Mouse (Mus musculus) left cerebral cortex, postnatal 14 days (tissue): Measurements from ENCODE around the gene Gli3. TPM values are rescaled to one million over a fixed set of nuclear protein-coding genes. Genes with fewer than 3 reads are reported as not detected.

Source experiments
- DNase-seq, 2 experiments: peaks; one replicate each; pipeline ENCODE4 v3.0.0; 2021 to 2022; ENCODE audit warnings: low spot score in 2 of 2, mixed read lengths in 1 of 2
- intact Hi-C: fragments of 180-260 bp; cut with DNase I; formaldehyde crosslinking; loops from one replicate; pipeline ENCODE4 v1.15.1; 2025
- long read RNA-seq, 2 experiments: library from polyadenylated mRNA; stranded (forward); transcript quantifications; one replicate each; pipeline ENCODE4 v2.0.0; 2021
- total RNA-seq, 2 experiments: library from RNA; stranded (reverse); gene quantifications; 2 replicates each; pipeline ENCODE4 v1.2.3; 2021

Gene Gli3
- 10 to 100 TPM; 10.4 to 11.1 TPM for total RNA-seq
- long read RNA-seq, experiment 1, partial matches to known transcripts, result 1 of 2 reads
- long read RNA-seq, experiment 1, other reads (novel, unspliced or antisense), result 1 of 2 reads
- long read RNA-seq, experiment 2, partial matches to known transcripts, result 0 of 2 reads
- long read RNA-seq, experiment 2, other reads (novel, unspliced or antisense), result 2 of 2 reads

DNA sequence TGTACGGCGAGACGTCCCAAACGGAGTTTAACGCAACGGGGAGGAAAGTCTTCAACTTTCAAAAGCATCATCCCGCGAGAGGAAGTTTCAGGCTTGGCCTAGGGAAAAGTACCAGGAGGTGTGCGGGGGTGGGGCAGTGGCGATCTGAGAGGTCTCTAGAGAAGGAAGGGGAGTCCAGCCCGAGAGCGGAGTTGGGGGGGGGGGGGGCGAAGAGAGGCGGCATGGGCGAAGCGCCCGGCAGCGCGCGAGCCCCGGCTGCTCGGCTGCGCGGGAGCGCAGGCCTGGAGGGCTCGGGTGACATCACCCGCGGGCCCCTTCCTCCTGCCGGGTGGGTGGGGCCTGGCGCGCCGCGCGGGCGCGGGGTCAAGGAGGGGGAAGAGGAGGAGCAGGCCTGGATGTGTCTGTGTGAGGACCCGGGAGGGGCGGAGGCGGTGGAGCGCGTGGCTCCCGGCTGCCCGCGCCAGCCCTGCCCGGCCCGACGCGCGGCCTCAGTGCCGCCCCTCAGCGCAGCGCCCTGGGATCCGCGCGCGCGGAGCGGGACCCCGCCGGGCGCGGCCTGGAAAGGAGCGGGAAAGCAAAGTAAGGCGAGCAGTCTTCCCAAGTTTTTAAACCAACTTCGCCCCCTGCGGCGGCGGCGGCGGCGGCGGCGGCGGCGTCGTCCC is at the start of gene Gli3:
TSS of gene Gli3 (plus strand) at position 406 of the 662 bp plus-strand sequence.
- peak in 1 of 2 experiments; percentile 16 for DNase-seq
- intact Hi-C loops, result loop anchor here (5.0 kb wide), 1 partner anchor 79 kb away; no protein-coding TSS in a partner anchor

DNA sequence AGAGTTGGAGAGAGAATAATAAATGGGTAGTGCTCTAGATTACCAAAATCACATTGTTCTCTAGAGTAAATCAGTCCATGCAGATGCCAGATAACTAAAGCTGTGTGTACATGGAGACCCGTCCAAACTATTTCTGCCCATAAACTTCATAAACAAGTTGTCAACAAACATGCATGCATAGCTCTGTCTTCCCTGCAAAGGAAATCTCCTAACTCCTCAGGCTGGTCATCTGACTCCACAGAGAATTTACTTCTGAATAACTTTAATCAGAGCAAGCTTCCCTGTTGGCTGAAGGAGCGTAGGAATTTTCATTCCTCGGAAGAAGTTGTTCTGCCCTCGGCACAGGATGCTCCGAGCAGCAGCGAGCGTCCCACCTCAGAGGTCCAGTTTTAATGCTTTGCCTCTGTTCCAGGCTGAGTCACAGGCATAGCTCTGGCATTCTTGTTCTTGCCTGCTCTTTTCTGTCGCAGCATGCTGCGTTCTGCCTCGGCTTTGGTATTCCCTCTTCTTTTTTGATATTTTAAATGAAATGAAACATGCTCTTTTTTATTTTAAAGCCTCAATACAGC is 41.8 kb upstream of the Gli3 start:
- peak in 1 of 2 experiments; percentile 5 for DNase-seq
- intact Hi-C loops, result no loop called here

DNA sequence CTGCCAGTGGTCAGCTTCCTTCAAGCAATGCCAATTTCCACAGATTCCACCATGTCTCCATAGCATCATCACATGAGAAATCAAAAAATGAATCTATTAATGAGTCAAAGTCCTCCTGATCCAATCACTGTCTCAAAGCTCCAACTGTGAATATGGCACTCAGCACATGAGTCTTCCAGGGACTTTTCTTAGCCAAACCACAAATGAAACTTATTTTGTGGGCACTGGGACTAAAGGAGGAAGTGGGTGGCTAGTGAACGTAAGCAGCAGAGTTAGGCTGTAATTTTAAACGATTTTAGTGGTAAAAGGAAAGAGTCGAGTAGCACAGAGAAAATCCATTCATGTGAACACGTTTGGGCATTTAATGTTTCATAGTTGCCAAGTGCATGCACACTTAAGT is 21.0 kb upstream of the Gli3 start:
- DNase-seq, result no peak
- intact Hi-C loops, result no loop called here

DNA sequence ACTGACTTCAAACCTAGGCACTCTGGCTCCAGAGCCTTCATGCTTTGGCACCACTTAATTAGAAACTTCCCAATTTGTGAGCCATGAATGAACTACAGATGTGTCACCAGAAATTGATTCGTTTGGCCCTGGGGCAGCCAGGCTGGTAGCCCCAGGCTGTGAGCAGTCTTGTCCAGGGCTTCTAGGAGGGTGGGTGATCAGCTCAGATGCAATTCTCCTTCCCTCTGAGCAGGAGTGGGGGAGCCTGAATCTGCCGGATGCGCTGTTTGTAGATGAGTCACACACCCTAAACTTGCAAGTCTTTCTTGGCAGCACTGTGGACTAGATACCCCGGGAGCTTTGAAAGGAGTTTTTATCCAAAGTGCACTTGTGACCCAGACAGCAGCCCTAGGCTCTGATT is 18.7 kb upstream of the Gli3 start:
- no peak for DNase-seq
- intact Hi-C loops, result no loop called here

DNA sequence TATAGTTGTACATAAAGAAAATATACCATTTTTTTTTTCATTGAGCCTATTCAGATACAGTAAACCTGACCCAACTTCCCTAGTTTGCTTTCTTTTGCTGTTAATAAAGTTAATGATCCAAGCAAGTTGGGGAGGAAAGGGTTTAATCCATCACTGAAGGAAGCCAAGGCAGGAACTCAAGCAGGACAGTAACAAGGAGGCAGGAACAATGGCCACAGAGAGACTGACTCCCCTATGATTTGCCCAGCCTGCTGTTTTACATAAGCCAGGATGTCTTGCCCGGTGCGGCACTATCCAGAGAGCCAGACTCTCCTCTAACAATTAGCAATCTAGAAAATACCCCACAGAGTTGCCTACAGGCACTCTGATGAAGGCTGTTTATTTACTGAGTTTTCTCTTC is 17.4 kb upstream of the Gli3 start:
- intact Hi-C loops, result no loop called here
- no peak for DNase-seq

DNA sequence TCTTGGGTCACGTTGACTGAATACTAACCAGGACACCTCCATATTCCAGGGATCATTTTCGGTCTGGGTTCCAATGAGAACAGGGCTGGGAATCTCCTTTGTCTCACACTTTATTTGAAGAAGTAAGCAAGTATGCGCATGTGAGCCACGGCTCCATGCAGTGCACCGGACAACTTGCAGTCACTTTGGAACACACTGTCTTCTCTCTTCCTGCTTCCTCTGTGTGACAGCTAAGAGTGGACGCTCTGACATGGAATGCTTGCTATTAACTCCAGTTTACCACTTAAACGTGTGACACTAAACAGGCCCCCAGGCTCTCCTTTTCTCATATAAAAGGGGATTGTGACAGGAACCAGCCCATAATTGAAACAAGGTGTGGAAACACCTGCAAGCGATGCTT is 17.0 kb upstream of the Gli3 start:
- DNase-seq, result no peak
- intact Hi-C loops, result no loop called here

DNA sequence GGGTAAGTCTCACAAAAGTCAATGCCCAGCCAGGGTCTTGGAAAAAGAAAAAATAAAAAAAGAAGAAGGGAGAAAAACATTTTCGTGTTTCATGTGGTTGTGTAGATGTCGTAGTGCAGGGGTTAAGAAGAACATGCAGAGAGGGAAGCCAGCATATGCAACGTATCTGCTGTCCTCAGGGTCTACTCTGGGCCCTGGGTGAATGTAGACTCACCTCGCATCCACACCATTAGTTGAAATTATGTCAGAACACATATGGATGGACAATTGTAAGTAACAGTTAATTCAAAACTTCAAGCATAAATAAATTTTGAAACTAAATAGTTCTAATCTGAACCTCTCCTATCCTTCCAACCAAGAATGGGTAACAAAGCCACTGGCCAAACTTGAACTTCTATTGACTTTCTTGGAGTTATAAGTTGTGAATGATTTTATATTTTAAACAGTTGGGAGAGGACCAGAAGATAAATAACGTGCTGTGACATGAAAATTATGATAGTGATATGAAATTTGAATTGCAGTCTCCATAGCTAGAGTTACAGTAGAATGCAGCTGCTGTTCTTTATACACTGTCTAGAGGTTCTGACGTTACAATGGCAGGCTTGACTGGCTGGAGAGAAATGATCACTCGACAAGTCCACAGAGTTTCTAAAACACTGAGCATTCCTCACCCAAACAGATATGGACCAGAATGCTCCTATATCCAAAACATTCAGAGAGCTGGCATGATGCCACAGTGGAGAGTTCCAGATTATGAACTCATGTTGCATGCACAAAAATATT is 16.1 kb upstream of the Gli3 start:
- no peak for DNase-seq
- intact Hi-C loops, result no loop called here

DNA sequence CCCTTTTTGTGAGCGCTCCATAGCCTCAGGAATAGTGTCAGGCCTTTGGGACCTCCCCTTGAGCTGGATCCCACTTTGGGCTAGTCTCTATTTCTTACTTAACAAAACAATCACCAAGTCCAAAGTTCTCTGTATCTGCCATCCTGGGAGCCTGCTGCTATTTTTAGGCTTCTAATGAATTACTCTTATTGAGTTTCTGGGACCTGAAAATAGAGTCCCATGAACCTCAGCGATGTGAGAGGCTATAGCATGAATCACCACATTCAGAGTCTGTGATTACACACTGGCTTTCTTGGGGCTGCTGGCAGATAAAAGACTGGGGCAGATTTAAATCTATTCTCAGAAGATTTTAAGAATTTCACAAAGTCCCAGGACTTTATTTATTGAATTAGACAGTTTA is 12.1 kb upstream of the Gli3 start:
- intact Hi-C loops, result no loop called here
- no peak for DNase-seq

DNA sequence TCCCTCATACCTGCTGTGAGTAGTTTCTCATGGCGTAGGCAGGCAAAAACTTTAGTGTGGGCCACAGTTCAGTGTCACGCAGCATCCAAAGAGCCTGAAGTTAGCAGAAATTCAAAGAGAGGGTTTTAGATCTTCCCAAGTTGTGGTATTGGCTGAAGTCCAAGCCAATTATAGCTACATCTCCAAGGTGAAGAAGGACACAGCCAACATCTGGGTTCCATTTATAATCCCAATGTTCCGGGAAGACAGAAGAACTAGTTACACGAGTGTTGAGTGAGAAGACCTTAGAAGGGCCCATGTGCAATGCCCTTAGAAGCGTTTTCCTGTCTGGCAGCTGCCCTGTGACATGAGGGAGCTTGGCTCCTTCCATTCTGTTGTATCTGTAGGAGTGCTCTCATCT is 5.2 kb upstream of the Gli3 start:
- intact Hi-C loops, result no loop called here
- DNase-seq, result no peak

DNA sequence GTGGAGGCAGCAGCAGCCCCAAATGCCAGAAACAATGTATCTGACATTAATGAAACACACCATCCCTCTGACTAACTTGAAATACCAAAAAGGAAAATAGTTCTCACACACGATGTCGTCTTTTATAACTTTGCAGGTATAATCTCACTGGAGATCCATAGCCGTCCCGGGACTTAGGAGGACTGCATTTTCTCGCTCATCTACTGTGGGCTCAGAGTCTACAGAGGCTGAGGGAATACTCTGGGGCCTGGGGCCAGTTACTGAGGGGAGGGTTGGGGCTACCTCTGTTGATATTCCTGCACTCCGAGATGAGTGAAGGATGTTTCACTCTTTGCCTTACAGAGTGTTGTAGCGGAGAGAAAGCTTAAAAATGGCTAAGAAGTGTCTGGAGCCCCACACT is 1.1 kb upstream of the Gli3 start:
- intact Hi-C loops, result loop anchor here (5.0 kb wide), 1 partner anchor 80 kb away; no protein-coding TSS in a partner anchor
- DNase-seq, result no peak

DNA sequence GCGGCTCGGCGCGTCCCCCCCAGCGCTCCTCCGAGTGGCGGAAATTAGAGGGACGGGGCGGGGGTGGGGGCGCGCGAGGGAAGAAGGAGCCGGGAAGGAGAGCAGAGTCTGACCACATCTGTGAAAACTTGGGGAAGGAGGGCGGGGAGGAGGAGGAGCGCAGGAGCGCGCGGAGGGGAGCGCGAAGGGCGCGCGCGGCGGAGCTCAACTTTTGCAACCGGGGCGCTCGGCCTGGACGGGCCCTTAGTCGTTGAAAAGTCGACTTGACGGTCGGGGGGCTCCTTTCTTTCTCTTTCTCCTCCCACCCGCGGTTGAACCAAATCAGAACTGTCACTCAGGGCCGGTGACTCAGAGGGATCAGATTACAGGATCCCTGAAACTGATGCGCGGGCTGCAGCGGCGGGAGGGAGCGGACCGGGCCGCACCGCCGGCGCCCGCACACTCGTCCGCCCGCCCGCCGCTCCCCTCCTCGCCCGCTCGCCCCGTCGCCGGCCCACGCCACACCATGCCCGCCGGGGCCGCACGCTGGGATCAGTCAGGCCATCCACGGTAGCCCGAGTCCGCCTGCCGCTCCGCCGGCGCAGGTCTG is 551 bp downstream of the Gli3 start:
- no peak for DNase-seq
- intact Hi-C loops, result loop anchor here (5.0 kb wide), 1 partner anchor 79 kb away; no protein-coding TSS in a partner anchor

DNA sequence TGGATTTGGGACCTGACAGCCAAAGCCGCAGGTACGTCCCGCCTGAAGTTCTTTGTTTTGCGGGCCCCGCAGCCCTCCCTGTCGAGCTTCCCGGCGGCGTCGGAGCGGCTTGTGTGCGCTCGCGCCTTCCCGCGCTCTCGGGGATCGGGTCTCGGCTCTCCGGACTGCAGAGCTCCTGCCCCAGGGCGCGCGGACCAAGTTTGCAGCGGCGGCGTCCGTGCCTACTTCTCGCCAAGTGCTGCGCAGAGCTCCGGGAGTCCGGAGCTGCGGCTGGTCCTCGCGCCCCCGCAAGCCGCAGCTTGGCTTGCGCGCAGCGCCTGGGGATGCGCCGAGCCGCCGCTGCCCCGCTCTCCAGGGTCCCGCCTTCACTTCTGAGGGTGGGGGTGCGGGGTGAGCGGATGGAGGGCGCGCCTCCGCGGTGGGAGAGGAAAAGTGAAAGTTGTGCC is 1.1 kb downstream of the Gli3 start:
- intact Hi-C loops, result loop anchor here (5.0 kb wide), 1 partner anchor 78 kb away; no protein-coding TSS in a partner anchor

DNA sequence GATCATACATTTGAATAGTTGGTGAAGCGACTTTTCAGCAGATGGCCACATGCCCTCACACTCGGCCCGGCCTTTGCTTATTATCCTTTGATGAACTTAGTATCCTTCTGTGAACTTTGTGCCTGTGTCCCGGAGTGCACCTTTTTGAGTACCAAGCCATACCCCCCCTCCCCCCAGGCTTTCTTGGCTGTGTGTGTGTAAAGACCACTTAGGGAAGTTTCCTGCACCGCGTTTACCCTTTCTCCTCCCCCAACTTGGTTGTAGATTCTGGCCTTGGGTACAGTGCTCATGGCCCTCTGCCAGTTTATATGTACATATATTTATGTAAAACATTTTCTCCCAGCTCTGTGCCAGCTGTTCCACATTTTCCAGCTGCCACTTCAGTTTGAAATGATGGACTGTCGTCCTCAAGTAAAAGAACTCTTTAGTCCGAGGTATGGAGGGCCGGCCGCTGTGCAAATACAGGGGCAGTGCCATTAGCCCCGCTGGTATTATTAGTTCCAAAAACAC is 1.8 kb downstream of the Gli3 start:
- DNase-seq, result no peak
- intact Hi-C loops, result loop anchor here (5.0 kb wide), 1 partner anchor 78 kb away; no protein-coding TSS in a partner anchor

More for the DNA sequence above, 1.1 kb downstream of the Gli3 start:
- DNase-seq, result peak in 1 of 2 experiments; percentile 13

DNA sequence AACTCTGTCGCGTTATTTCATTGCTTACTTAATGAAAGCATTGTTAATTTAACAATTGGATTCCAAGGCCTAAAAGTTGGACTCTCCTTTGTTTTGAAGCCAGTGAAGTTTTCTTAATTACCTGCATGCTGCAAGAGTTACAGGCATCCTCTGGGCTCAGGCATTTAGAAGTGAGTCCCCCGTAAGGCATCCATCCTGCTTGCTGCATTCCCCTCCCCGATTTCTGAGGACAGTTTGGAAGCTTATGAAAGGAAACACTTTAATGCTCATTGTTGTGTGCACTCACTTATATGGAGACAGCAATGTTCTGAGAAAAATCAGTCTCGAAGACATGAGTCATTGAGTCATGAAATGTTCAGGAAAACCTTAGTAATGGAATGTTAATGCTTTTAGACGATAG is 3.5 kb downstream of the Gli3 start:
- intact Hi-C loops, result no loop called here
- DNase-seq, result no peak

DNA sequence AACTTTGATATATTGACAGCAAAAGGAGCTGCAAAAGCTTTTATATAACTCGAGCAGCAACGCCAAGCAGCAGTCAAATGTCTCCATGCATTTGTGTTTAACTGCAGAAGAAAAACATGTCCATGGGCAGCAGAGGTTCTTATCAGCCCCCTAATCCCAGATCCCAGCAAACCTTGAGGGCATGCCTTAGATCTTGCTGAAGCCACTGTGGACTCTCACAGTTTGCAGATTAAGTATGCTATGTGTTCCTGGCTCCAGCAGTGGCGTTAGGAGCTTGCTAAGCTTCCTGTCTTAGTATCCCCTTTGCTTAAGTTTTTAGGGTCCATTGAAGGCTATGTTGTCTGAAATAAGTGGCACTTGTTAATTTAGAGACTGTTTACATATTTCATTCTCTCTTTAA is 4.4 kb downstream of the Gli3 start:
- intact Hi-C loops, result no loop called here

DNA sequence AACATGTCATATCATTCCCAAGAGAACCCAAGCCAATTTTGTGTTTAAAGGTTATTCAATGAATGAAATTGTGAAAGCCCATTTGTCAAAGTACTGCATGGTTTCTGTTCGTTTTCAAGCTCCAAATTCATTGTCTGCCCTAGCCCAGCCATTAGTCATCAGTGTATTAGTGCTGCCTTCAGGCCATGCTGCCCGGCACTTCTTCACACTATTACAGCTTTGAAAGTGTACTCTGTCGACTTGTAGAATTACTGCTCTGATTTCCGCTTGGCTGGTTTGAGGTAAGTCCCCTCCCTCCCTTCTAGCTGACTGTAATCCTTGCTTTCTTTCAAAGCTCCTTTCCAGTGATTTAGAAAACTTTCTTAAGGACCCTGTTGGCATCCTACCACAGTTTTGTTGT is 5.4 kb downstream of the Gli3 start:
- intact Hi-C loops, result no loop called here
- no peak for DNase-seq

More for the DNA sequence above, 4.4 kb downstream of the Gli3 start:
- no peak for DNase-seq

DNA sequence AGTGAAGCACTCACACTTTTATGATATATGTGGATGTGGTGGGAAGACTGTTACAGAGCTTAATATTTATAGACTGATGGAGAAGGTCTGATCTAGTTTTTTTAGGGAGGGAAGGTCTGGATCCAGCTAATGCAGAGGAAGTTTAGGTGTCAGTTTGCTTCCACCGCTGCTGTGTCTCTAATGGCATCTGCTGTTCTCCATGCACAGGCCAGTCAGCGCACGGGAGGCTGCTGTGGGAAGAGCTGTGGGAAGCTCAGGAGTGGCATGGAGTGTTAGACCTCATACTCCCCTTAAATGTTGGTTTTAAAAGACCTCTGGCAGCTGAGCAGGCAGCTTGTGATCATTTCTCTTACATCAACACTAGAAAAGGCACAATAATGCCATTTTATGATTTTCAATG is 7.0 kb downstream of the Gli3 start:
- DNase-seq, result no peak

DNA sequence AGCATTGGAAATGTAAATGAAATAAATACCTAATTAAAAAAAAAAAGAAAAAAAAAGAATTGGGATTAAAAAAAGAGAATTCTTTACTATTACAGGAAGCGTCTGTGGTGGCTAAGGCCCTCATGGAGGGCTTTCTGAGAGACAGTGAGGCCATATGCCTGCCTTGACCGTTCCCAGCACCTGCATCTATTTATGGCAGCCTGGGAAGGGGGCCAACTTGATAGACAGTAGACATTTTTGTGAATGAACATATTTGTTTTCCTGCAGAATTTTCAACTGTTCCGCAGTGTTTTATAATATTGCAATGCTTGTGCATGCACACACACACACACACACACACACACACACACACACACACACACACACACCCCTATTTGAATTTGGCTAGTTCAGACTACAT is 9.7 kb downstream of the Gli3 start:
- DNase-seq, result no peak
- intact Hi-C loops, result no loop called here

More for the DNA sequence above, 7.0 kb downstream of the Gli3 start:
- intact Hi-C loops, result no loop called here

DNA sequence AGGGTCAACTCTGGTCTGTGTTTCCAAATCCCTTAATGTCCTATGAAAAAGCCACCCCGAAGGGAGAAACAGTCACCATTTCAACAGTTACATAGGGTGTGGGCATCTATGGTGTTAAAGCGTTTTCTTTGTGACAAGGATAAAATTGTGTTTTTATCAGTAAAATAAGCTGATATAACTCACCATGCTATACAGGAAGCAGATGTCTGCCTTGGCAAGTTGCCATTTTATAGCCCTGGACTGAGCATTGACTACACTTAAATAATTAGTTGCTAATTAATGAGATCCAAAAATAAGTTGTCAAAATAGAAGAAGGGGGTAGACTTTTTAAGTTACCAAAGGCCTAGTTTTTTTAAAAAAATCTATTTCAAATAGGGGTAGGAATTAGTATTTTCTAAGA is 11.4 kb downstream of the Gli3 start:
- intact Hi-C loops, result no loop called here
- DNase-seq, result no peak
